27 mouse cellular contexts compared by ENCODE assay signal in genomic region chr8:12514138-12514537, GRCm38 (mm10). TPM values are rescaled to one million over a fixed set of nuclear protein-coding genes. Genes with fewer than 3 reads are reported as not detected.
DNase-seq lines count a peak whose midpoint lies in the region; ATAC-seq lines count a peak whose summit lies in the region.
"Had no signal": no experiment of that assay in that cellular context is flagged by ENCODE, and none has a peak within 500 bp of the region (broad histone marks: within the 10 kb centered on the region; RNA-seq: fewer than 3 reads in every experiment).

No protein-coding gene starts in this region.

- no peaks in the 10 kb centered on the region for H3K9me3 ChIP-seq in intestine, embryonic 16.5 days (ENCODE audit: control insufficient read depth, low read length)
- no peaks in the 10 kb centered on the region; the same call in 1 of the 2 replicates for H3K9me3 ChIP-seq in stomach, embryonic 16.5 days (replicated peaks; ENCODE audit: control insufficient read depth, low read length)
- H3K9me3 ChIP-seq: embryonic facial prominence, embryonic 15.5 days; limb, embryonic 15.5 days; liver, embryonic 15.5 days; neural tube, embryonic 12.5 days had no signal

- H3K4me1 ChIP-seq in intestine, embryonic 16.5 days (ENCODE audit: control insufficient read depth, insufficient read depth, low read length) = peaks cover 5% of the 10 kb centered on the region; the same call in 1 of the 2 replicates
- no peaks in the 10 kb centered on the region for H3K4me1 ChIP-seq in stomach, embryonic 16.5 days (ENCODE audit: control insufficient read depth, insufficient read depth, low read length)
- H3K4me1 ChIP-seq: embryonic facial prominence, embryonic 15.5 days; heart, embryonic 13.5 days; limb, embryonic 15.5 days; liver, embryonic 15.5 days had no signal

- no peaks in the 10 kb centered on the region for H3K36me3 ChIP-seq in intestine, embryonic 16.5 days (ENCODE audit: control insufficient read depth, insufficient read depth, low read length)
- no peaks in the 10 kb centered on the region for H3K36me3 ChIP-seq in stomach, embryonic 16.5 days (ENCODE audit: control insufficient read depth, insufficient read depth, low read length)
- H3K36me3 ChIP-seq: embryonic facial prominence, embryonic 15.5 days; heart, embryonic 13.5 days; limb, embryonic 15.5 days; liver, embryonic 15.5 days; neural tube, embryonic 12.5 days had no signal

- H3K4me3 ChIP-seq in intestine, embryonic 16.5 days (ENCODE audit: low read length) = no peak overlapping the region
- no peak overlapping the region for H3K4me3 ChIP-seq in stomach, embryonic 16.5 days (replicated peaks; ENCODE audit: low read length)
- H3K4me3 ChIP-seq: embryonic facial prominence, embryonic 15.5 days; heart, embryonic 13.5 days; limb, embryonic 15.5 days; liver, embryonic 15.5 days; neural tube, embryonic 12.5 days had no signal

- H3K27ac ChIP-seq in intestine, embryonic 16.5 days (ENCODE audit: low read length) = no peak overlapping the region
- H3K27ac ChIP-seq in stomach, embryonic 16.5 days (ENCODE audit: low read length) = no peak overlapping the region
- H3K27ac ChIP-seq: embryonic facial prominence, embryonic 15.5 days; heart, embryonic 13.5 days; limb, embryonic 15.5 days; liver, embryonic 15.5 days; neural tube, embryonic 12.5 days had no signal

- peak; percentile 26 to 35 for DNase-seq in lung, adult 18-20 months
- DNase-seq in lung, postnatal 4 days = no peak
- DNase-seq in lung, postnatal 10 days = peak; percentile 9
- no peak for DNase-seq in gastrocnemius, adult 18-20 months (ENCODE audit: low spot score)
- DNase-seq in heart, adult 8-10 months (ENCODE audit: low spot score) = no peak
- DNase-seq: adrenal gland, postnatal 10 days; cerebellum, adult 11 months; cerebellum, postnatal 10 days; kidney, adult 18-20 months; kidney, postnatal 10 days; thymus, postnatal 36 days had no signal

- H3K27me3 ChIP-seq in intestine, embryonic 16.5 days (replicated peaks; ENCODE audit: control insufficient read depth, insufficient read depth, low read length) = no peaks in the 10 kb centered on the region
- no peaks in the 10 kb centered on the region for H3K27me3 ChIP-seq in stomach, embryonic 16.5 days (ENCODE audit: control insufficient read depth, insufficient read depth, low read length)
- H3K27me3 ChIP-seq: liver, embryonic 15.5 days; neural tube, embryonic 12.5 days had no signal

- H3K9ac ChIP-seq in intestine, embryonic 16.5 days (ENCODE audit: low read depth, low read length) = no peak overlapping the region
- H3K9ac ChIP-seq in stomach, embryonic 16.5 days (ENCODE audit: low read length) = no peak overlapping the region
- H3K9ac ChIP-seq: embryonic facial prominence, embryonic 15.5 days; heart, embryonic 13.5 days; limb, embryonic 15.5 days; liver, embryonic 15.5 days; neural tube, embryonic 12.5 days had no signal

- WGBS in intestine, embryonic 16.5 days = 66% methylated on average over 7 of the region's 7 CpGs
- WGBS in stomach, embryonic 16.5 days = 65% methylated on average over 7 of the region's 7 CpGs

- ATAC-seq in intestine, embryonic 16.5 days = peak; percentile 65; the same call in 1 of the 2 replicates
- ATAC-seq in stomach, embryonic 16.5 days (ENCODE audit: insufficient read depth, low FRiP score) = peak; percentile 72; the same call in 1 of the 2 replicates
- ATAC-seq: activated CD4-positive, CD25-positive, alpha-beta regulatory T cell, adult 4 months; hindbrain, embryonic 16.5 days; Patski had no signal

- H3K4me2 ChIP-seq in intestine, embryonic 16.5 days (ENCODE audit: low read depth, low read length) = no peak overlapping the region
- H3K4me2 ChIP-seq in stomach, embryonic 16.5 days (ENCODE audit: low read depth, low read length) = no peak overlapping the region
- H3K4me2 ChIP-seq: embryonic facial prominence, embryonic 15.5 days; heart, embryonic 13.5 days; limb, embryonic 15.5 days; liver, embryonic 15.5 days; midbrain, embryonic 11.5 days; neural tube, embryonic 12.5 days had no signal

RNA-seq across cellular contexts. Expression of gene Spaca7, which starts 58.7 kb away (rescaled TPM):
- not detected in 2 replicates for polyA plus RNA-seq in intestine, embryonic 16.5 days (2015; fragmentation: Nextera tagmentation; extraction: Ambion mirVana)
- polyA plus RNA-seq in stomach, embryonic 16.5 days (2015; fragmentation: Nextera tagmentation; extraction: Ambion mirVana) = not detected in 2 replicates
- total RNA-seq in gastrocnemius, adult 18-20 months (2021) = not detected
- not detected for total RNA-seq in heart, adult 8-10 months (2022)
- total RNA-seq: adrenal gland, postnatal 10 days; gastrocnemius, postnatal 4 days; heart, postnatal 25 days; layer of hippocampus, adult 18-20 months; layer of hippocampus, postnatal 25 days; left cerebral cortex, postnatal 25 days had no signal
- polyA plus RNA-seq: activated CD4-positive, CD25-positive, alpha-beta regulatory T cell, adult 4 months; embryonic facial prominence, embryonic 15.5 days; heart, embryonic 13.5 days; hindbrain, embryonic 16.5 days; limb, embryonic 15.5 days; liver, embryonic 15.5 days; midbrain, embryonic 11.5 days; neural tube, embryonic 12.5 days had no signal

Comparison
In these comparisons a context has a peak if more than half of its experiments do, and no peak if none do; other contexts are left out.
1. DNase-seq: peak in lung, adult 18-20 months (2 of 2) and lung, postnatal 10 days (single experiment); none in lung, postnatal 4 days (0 of 2), gastrocnemius, adult 18-20 months (single experiment) and heart, adult 8-10 months (single experiment).